Mouse (Mus musculus): Measurements from ENCODE around the gene Dot1l.

Dot1l gene

DNA sequence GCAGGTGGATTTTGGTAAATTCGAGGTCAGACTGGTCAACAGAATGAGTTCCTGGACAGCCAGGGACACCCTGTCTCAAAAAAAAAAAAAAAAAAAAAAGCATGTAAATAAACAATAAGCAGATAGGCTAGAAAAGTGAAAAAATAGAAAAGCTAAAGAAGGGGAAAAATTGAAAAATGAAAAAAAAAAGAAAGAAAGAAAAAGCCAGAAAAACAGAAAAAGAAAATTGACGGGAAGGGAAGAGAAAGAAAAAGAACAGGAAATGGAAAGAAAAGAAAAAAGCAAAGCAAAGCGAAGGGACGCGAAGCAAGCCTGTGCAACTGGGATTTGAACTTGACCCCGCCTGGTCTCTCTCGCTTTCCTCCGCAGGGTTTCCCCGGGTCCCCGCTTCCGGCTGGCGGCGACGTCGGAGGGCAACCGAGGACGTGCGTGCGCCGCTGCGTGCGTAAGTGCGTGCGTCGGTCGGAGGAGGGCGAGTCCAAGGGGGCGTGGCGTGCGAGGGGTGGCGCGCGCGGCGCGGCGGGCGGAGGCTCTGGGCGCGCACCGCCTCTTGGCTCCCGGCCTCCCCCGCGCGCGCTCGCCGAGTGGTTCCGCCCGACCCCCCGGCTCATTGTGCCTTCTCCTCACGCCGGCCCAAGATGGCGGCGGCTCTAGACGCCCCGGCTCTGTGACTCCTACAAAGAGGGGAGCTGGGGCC is at the start of gene Dot1l:
Gene Dot1l (plus strand): TSS at position 613 of the 697 bp plus-strand sequence.
- DNase-seq = peak; percentile 98

DNA sequence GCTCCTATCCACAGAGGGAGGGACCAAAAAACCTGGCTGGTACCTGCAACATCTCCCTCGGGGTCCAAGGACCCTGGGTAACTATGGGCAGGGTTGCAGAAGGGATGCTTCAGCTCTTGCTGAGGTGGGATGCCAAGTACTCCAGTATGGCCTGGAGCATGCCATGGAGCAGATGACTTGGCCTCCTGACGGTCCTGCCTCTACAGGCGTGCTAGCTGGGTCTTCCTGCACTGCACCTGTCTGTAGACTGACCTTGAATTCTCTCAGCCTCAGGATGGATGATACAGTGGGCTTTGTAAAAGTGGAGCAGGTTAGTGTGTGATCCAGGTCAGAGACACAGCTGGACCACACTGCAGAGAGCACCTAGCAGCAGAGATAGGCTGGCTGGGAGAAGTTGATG is 49.5 kb upstream of the Dot1l start:
- DNase-seq = no peak

DNA sequence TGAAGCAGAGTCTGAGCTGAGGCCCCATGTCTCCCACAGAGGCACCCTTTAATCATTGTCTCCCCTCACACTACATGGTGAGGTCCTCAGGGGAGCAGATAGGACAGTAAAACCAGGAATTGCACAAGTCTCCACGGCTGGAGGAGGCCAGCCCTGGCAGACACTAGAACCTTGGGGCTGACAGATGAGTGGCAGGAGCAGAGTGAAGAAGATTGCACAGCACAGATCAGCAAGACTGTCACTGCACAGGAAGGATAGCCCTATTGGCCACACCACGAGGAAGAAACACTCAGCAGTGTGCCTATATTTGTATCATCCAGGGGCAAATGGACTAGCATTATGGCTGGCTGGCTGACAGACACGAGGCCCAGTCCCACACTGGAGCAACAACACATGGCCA is 44.2 kb upstream of the Dot1l start:
- DNase-seq = no peak

DNA sequence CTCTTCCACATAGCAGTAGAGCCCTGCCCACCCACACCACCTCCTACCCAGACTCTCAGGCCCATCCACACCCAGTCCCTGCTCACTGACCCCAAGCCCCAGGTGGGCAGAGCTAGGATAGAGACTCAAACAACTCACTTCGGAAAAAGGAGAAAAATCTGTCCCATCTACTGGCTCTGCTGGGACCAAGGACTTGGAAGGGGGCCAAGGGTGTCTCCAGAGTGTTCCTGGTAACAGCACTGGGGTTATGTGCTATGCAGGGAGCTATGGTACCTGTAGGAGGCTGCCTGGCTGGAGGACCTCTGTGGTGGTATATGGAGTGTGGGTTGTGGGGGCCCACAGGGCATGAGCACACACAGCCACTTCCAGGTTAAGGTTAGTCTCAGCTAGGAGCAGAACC is 37.7 kb upstream of the Dot1l start:
- DNase-seq = no peak

GRCm38 (mm10) chr10:80727369-80728127 is 27.5 kb upstream of the Dot1l start:
- no peak for DNase-seq

GRCm38 (mm10) chr10:80732611-80733101 is 22.4 kb upstream of the Dot1l start:
- DNase-seq = no peak

DNA sequence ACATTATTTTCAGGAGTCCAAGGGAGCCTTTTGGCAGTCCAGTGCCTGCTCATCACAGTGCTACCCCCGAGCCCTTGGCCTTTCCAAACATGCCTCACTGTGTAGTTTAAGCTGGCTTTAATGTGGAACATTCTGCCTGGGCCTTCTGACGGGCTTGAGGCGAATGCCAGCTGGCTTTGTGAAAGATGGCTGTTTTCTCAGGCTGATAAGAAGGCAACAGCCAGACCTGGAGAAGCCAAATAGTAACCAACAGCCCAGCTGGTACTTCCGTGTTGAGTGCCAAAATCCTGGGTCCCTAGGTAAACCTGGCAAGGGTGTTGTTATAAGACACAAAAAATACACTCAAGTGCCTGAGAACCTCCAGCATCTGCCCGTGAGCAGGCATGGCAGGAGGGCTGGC is 18.3 kb upstream of the Dot1l start:
- DNase-seq = no peak

GRCm38 (mm10) chr10:80738657-80739056 is 16.3 kb upstream of the Dot1l start:
- DNase-seq = no peak

DNA sequence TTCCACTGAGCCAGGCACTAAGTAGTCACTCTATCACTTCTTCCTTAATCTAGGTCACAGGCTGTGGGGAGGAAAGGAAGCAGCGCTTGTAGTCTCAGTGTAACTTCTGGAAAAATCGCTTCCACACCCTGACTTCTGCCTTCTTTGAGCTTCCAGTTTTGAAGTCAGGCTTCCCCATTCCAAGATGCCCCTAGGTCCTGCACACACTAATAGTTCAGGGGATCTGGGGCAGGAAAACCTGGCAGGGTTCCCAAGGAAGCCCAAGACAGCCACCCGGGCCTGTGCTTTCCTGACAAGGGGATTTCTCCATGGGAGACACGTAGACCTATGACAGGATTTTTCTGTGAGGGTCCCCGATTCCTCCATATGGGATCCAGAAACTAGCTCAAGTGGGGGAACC is 13.9 kb upstream of the Dot1l start:
- no peak for DNase-seq

DNA sequence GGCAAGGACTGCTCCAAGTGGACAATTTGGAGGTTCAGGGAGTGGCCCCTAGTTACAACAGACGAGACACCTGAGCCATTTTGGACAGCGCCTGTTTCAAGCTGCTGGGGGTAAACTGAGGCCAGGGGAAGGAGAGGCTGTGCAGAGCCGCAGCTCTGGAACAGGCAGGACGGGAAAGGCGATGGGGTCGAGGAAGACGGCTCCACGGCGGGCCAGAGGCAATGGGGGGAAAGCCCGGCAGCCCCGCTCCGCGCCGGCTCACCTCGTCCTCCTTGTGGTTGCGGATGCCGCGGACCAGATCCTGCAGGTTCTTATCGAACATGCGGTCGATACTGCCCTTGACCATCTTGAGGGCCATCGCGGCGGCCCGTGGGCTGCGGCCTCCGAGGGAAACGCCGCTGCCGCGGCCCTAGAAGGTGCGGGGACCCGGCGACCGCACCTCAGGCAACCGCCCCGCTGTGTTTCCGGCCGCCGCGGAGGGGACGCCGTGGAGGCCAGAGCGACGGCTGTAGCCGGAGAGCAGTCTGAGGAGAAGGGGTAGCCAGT is 13.3 kb upstream of the Dot1l start:
- no peak for DNase-seq

DNA sequence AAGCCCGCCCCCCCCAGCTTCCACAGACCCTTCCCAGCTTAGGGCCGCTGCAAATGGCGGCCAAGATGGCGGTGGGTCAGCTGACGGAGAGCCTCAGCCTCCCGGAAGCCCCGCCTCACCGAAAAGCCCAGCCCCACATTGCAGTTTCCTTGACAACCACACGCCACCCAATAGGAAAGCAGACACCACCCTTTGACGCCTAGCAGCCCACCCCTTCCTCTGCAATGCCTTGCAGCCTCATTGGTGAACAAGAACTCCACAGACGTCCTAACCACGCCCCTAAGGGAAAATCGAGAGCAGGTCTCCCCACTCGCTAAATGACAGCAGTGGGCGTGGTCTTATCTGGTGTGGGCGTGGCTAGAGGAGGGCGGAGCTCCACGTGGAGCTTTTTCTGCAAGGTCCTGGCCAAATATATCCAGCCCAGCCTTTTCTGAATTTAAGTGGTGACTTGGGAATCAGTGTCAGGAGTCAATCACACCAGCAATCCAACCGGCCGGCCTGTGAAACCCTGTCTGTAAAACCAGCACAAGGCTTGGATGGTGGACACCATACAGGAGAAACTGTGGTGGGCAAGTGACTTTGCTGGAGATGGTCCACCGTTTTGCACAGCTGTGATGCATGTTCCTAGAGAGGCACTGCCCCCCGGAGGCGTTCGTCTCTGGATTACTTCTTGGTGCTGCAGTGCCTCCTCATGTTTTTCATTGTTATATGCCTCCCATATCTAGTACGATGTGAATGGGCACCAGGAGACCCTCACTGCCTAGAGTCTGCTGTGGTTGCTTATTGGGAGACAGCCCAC is 12.6 kb upstream of the Dot1l start, which contains the start of gene Ap3d1:
Gene Ap3d1 (minus strand): TSS at position 85 of the 799 bp plus-strand sequence.
- DNase-seq = peak; percentile 96

- DNase-seq = no peak
Observed at GRCm38 (mm10) chr10:80744262-80744661, 10.7 kb upstream of the Dot1l start.

DNA sequence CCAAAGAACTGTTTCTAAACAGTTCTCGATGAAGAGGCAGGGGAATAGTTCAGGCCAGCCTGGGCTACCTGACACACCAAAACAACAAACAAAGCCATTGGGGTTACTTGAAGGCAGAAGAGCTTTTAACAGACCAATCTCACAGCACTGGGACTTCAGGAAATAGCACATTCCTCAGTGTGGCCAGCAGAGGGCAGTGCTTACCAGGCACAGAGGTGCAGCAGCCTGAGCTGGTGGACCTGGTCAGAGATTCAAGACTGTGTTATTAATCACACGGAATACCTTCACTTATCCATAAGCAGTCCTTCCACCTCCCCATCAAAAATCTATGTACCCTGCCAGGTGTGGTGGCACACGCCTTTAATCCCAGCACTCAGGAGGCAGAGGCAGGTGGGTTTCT is 7.6 kb upstream of the Dot1l start:
- DNase-seq = peak; percentile 72

GRCm38 (mm10) chr10:80748609-80749008 is 6.4 kb upstream of the Dot1l start:
- DNase-seq = no peak

GRCm38 (mm10) chr10:80751188-80751832 is 3.7 kb upstream of the Dot1l start:
- peak; percentile 66 for DNase-seq

DNA sequence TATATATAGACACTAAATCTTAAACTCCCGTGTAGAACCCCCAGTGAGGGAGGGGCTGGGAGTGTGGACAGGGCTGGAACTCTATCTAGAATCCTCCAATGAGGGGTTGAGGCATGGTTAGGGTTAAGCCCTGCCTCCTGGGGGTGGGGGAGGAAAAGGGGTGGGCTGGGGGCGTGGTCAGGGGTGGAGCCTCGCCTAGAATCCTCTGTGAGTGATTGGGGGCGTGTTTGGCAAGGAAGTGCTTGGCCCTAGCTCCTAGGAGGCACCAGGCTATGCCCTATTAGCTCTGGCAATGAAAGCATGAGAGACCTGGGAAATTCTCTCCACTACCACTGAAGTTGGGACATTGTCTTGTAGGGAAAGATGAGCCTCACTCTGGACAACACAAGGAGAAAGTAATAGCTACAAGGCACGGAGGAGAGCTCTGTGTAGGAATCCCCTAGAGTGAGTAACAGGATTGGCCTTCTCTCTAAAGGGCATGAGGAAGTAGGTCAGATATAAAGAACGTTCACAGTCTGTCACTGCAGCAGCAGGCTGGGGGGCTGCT is 2.9 kb upstream of the Dot1l start:
- no peak for DNase-seq

DNA sequence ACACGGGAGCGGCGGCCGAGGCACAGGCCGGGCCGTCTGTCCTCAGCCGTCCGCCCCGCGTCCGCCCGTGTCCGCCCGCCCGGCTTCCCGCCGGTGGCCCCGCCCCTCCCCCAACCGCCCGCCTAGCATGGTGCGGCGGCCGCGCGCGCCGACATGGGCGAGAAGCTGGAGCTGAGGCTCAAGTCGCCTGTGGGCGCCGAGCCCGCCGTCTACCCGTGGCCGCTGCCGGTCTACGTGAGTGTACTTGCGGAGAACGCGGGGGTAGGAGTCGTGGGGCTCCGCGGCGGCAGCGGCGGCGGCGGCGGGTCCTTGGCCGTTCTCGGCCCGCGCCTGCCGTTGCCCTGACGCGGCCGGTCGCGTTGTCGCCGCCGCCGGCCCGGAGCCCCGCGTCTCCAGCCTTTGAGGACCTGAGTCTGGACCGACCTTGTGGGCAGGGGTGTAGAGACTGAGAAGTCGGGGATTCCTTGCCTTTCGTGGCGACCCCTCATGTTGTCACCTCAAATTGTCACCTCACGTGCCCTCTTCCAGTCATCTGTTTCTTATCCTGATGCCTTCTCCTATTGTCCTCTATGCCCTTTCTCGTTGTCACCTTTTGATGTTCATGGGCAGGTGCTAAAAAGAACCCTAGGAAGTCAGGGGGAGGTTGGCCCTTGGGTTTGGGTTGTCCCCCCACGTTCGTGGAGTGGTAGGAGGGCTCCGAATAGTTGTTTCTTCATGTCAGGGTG is 447 bp downstream of the Dot1l start:
- DNase-seq = no peak

- DNase-seq = no peak
Observed at GRCm38 (mm10) chr10:80756099-80756498, 1.1 kb downstream of the Dot1l start.

DNA sequence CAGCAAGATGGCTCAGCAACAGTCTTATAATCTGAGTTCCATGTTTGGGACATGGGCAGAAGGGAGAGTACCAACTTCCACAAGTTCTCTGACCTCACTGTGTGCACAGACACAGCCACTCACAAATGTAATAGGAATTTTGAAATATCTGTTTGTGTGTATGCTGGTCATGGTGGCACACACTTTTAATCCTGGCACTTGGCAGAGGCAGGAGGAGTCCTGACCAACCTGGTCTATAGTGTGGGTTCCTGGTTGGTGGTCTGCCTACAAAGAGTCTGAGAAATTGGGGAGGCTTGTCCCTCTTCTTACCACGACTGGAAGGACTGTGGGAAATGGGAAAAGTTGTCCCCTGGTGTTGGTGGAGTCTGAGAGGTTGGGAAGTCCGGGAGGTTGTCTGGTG is 1.5 kb downstream of the Dot1l start:
- DNase-seq = no peak

DNA sequence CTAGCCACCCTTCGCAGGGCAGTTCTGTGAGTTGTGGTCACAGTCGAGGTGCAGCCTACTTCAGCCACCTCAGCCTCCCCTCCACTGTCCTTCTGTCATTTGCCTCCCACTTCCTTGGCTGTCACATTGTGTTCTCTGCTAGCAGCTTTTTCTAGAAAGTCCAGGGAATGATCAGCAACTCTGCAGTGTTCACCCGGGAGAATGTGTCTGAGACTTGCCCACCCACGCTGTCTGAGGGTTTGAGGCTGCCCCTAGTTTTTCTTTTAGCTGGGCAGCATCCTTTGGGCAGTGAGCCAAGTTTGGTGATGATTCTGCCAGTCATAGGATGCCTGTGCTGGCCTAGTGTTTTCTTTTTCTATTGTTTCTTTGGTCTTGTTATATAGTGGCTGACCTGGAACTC is 2.0 kb downstream of the Dot1l start:
- DNase-seq = no peak

- DNase-seq = no peak
Observed at GRCm38 (mm10) chr10:80757717-80758116, 2.7 kb downstream of the Dot1l start.

- no peak for DNase-seq
Observed at GRCm38 (mm10) chr10:80758651-80759050, 3.6 kb downstream of the Dot1l start.
